Mouse (Mus musculus): ENCODE data around the gene Gm4858.
"Not testable (repeated sequence)": the region's sequence is repeated elsewhere in the genome, so short reads cannot be mapped to it uniquely, and the experiment has no call there.

Gene Gm4858

DNA sequence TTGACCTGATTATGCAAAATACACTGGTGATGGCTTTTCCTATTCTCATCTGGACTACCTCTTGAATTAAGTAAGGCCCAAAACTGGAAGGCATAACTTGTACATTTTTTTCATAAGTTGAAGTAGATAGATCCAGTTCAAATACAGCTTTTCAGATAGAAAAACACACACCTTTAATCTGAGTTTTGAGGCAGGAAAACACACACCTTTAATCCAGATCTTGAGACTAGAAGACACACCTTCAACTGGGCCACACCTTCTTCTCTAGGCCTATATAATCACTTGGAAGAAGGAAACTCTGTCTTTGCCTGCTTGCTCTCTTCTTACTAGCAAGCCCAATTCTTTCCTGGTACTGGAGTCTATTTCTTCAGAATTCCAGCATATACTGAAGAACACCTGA, at the start of gene Gm4858:
Gene Gm4858, plus strand, starts transcription at position 301 of the 400 bp plus-strand sequence.
- not testable (repeated sequence) for DNase-seq (ENCODE audit: low read depth)

DNA sequence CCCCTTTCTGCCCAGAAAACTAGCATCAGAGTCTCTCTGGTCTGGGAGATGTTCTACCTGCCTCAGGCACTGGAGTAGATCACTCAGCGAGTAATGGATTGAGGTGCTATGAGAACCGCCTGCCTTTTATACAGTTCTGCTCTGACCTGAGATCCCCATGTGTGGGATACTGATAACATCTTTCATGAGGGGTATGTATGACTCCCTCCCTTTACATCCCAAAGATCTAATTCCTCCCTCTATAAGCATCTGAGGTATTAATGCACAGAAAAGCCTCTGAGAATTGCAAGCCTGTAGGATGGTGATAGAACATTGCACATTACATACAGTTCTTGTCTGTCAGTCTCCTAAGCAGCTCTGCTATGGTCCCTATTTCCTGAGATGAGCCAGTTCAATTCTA, 49.7 kb upstream of the Gm4858 start, which contains the start of gene Lce1m:
Gene Lce1m, minus strand, starts transcription at position 101 of the 400 bp plus-strand sequence.
- no peak for DNase-seq (ENCODE audit: low read depth)

DNA sequence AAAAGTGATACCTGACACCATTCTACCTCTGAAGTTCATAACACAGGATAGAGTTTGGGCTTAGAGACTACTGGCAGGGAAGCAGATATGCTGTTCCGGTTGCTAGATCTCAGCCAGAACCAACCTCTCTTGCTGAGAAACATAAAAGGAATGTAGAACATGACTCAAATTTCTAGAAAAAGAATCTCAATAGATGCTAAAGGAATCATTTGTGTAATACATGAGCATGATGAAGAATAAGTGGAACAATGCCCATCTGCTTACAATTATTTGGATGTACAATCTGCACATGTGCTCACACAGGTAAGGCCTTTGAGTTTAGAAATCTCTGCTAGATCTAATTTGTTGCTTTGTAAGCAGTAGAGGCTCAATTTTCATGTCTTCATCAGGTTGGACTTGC, 47.5 kb upstream of the Gm4858 start:
- DNase-seq (ENCODE audit: low read depth), result no peak

- no peak for DNase-seq (ENCODE audit: low read depth)
Measured at GRCm38 (mm10) chr3:93023411-93024184, 45.0 kb upstream of the Gm4858 start.

- no peak for DNase-seq (ENCODE audit: low read depth)
Measured at GRCm38 (mm10) chr3:93025486-93025885, 43.1 kb upstream of the Gm4858 start.

- peak; percentile 15 for DNase-seq (ENCODE audit: low read depth)
Measured at GRCm38 (mm10) chr3:93031450-93031849, 37.2 kb upstream of the Gm4858 start.

GRCm38 (mm10) chr3:93050182-93050581, 18.4 kb upstream of the Gm4858 start:
- no peak for DNase-seq (ENCODE audit: low read depth)

GRCm38 (mm10) chr3:93052826-93053474, 15.7 kb upstream of the Gm4858 start:
- DNase-seq (ENCODE audit: low read depth), result peak; percentile 12

GRCm38 (mm10) chr3:93086631-93087030, 18.0 kb downstream of the Gm4858 start:
- DNase-seq (ENCODE audit: low read depth), result no peak

DNA sequence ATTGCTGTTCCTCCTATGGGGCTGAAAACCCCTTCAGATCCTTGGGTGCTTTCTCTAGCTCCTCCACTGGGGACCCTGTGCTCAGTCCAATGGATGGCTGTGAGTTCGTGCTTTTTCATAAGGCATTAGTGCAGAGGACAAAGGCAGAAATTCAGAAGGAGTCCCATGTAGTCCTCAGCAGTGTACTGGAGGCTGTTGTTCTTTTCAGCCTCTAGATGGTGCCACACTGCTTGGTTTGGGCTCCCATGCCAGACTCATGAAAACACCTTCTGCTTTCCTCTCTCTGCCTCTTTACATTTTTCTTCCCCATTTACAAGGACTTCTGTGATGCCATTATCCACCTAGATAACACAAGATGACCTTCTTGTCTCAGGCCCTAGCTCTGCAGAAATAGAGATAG, 25.0 kb downstream of the Gm4858 start:
- DNase-seq (ENCODE audit: low read depth), result not testable (repeated sequence)

DNA sequence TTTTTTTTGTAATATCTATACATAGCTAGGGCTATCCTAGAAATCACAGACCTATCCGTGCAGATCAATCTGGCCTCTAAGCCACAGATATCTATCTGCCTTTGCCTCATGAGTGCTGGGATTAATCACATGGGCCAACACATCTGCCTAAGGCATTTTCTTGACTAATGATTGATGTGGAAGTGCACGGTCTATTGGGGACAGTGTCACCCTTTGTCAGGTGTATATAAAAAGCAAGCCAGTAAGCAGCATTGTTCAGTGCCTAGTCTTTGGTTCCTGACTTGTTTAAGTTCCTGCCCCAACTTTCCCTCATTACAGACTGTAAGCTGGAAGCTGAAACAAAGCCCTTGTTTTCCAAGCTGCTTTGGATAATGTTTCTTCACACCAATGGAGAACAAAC, 27.8 kb downstream of the Gm4858 start:
- no peak for DNase-seq (ENCODE audit: low read depth)

- peak; percentile 20 for DNase-seq (ENCODE audit: low read depth)
Measured at GRCm38 (mm10) chr3:93111668-93112067, 43.0 kb downstream of the Gm4858 start.

DNA sequence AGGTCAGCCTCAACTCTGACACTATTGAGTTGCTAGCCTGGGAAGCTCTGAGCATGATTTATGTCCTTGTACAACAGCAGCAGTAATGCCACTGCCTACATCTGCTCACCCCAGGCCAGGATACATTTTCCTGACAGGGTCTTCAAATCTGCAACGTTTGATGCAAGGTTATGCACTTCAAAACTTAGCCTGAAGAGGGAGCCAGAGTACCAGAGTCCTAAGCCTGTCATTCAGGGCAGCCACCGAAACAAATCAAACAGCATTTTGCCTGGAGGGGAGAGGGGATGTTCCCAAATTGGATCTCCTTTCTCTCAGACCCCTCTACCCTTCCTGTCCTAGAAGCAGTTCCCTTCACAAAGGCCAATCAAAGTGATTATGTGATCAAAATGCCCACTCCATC, 45.9 kb downstream of the Gm4858 start:
- peak; percentile 29 for DNase-seq (ENCODE audit: low read depth)

GRCm38 (mm10) chr3:93119101-93119500, 50.5 kb downstream of the Gm4858 start:
- no peak for DNase-seq (ENCODE audit: low read depth)

Measured in induced T-regulatory cell, adult 2 months (primary cell).